Mouse (Mus musculus) B cell, adult 67 days (primary cell): ENCODE data around the gene Sp2. TPM values are rescaled to one million over a fixed set of nuclear protein-coding genes. Genes with fewer than 3 reads are reported as not detected.

ENCODE experiments used
- total RNA-seq, 2 experiments: library from RNA; stranded (reverse); gene quantifications; 4 replicates each; pipeline ENCODE4 v1.2.4; 2023

Gene Sp2
- 10 to 100 TPM; 45.7 to 47.3 TPM for total RNA-seq

GRCm38 (mm10) chr11:96982859-96983258 is at the start of gene Sp2:
Gene Sp2, minus strand, starts transcription at chr11:96982959.

GRCm38 (mm10) chr11:97029686-97030417 is 47.1 kb upstream of the Sp2 start, which contains the start of gene Scrn2:
Gene Scrn2, plus strand, starts transcription at chr11:97029938.

GRCm38 (mm10) chr11:97013121-97013670 is 30.4 kb upstream of the Sp2 start, which contains the start of gene Sp6:
Gene Sp6, plus strand, starts transcription at chr11:97013394.

GRCm38 (mm10) chr11:96943746-96944304 is 38.9 kb downstream of the Sp2 start, which contains the start of gene Pnpo:
Gene Pnpo, minus strand, starts transcription at chr11:96943986.

GRCm38 (mm10) chr11:96928088-96928487 is 54.7 kb downstream of the Sp2 start, which contains the start of gene Prr15l:
Gene Prr15l, plus strand, starts transcription at chr11:96928104.

GRCm38 (mm10) chr11:96916044-96916884 is 66.5 kb downstream of the Sp2 start, which contains the start of gene Cdk5rap3:
Gene Cdk5rap3, minus strand, starts transcription at chr11:96916496.

Other genes starting within 250 kb of the Sp2 start
- gene Snx11, start 205.4 kb downstream of the Sp2 start, total RNA-seq = 10 to 100 TPM; 71.1 to 80.8 TPM
- 10 to 100 TPM; 68.3 to 76.4 TPM for gene Cbx1, start 193.8 kb downstream of the Sp2 start, total RNA-seq
- 10 to 100 TPM; 88.8 to 92.0 TPM for gene Nfe2l1, start 153.0 kb downstream of the Sp2 start, total RNA-seq
- gene Copz2, start 133.1 kb downstream of the Sp2 start, total RNA-seq = not detected
- 10 to 100 TPM; 41.2 to 60.8 TPM for gene Cdk5rap3, start 66.5 kb downstream of the Sp2 start, total RNA-seq
- gene Prr15l, start 54.9 kb downstream of the Sp2 start, total RNA-seq = not detected
- 10 to 100 TPM; 23.5 to 25.4 TPM for gene Pnpo, start 39.0 kb downstream of the Sp2 start, total RNA-seq
- gene Sp6, start 30.4 kb upstream of the Sp2 start, total RNA-seq = not detected
- gene Scrn2, start 47.0 kb upstream of the Sp2 start, total RNA-seq = 1 to 10 TPM; 7.1 to 9.1 TPM
- not detected for gene Lrrc46, start 58.4 kb upstream of the Sp2 start, total RNA-seq
- gene Mrpl10, start 58.6 kb upstream of the Sp2 start, total RNA-seq = 10 to 100 TPM; 43.3 to 50.2 TPM
- gene Osbpl7, start 67.7 kb upstream of the Sp2 start, total RNA-seq = 10 to 100 TPM; 37.3 to 45.2 TPM
- 1 to 10 TPM; 3.0 to 3.1 TPM for gene Tbx21, start 132.4 kb upstream of the Sp2 start, total RNA-seq
- gene Tbkbp1, start 168.5 kb upstream of the Sp2 start, total RNA-seq = under 1 TPM; 0.42 to 0.90 TPM
- gene Kpnb1, start 204.9 kb upstream of the Sp2 start, total RNA-seq = 100 to 1,000 TPM; 171 to 177 TPM